Mouse (Mus musculus): Measurements from ENCODE around the gene Cenpn. TPM values are rescaled to one million over a fixed set of nuclear protein-coding genes. Genes with fewer than 3 reads are reported as not detected.

Gene Cenpn
- polyA plus RNA-seq, 1 experiment from 2014 or later, result 29.5 TPM

- peaks cover 3% of the 10 kb centered on the region; the same call in 1 of the 2 replicates for H3K4me1 ChIP-seq (replicated peaks)
- H3K27ac ChIP-seq, result no peak overlapping the region
- no peaks in the 10 kb centered on the region for H3K36me3 ChIP-seq
- H3K4me3 ChIP-seq (replicated peaks), result no peak overlapping the region
- no peak for ATAC-seq
- H3K9ac ChIP-seq, result no peak overlapping the region
- no peaks in the 10 kb centered on the region for H3K27me3 ChIP-seq (replicated peaks)
- no peaks in the 10 kb centered on the region for H3K9me3 ChIP-seq
- 0 out of 2 replicates have a peak overlapping the region, but pooled peaks have one; percentile 2 for H3K4me2 ChIP-seq (replicated peaks)
- WGBS, result 43% methylated on average over 5 of the region's 5 CpGs
Observed at GRCm38 (mm10) chr8:116975606-116976005, 54.1 kb downstream of the Cenpn start.

- Histone ChIP-seq H3K4me1 (replicated peaks) (peaks cover 3% of the 10 kb centered on the region; the same call in 1 of the 2 replicates), H3K27ac (no peak overlapping the region), H3K4me3 (replicated peaks) (peak overlapping the region; percentile 70), H3K36me3 (no peaks in the 10 kb centered on the region), H3K4me2 (replicated peaks) (peak overlapping the region; percentile 85), H3K9me3 (no peaks in the 10 kb centered on the region), H3K9ac (peak overlapping the region; percentile 41; the same call in 1 of the 2 replicates), H3K27me3 (replicated peaks) (no peaks in the 10 kb centered on the region)
- no peak for ATAC-seq
- WGBS, result 27% methylated on average over 8 of the region's 8 CpGs
Observed at GRCm38 (mm10) chr8:116978052-116978451, 56.5 kb downstream of the Cenpn start.

GRCm38 (mm10) chr8:116978631-116979256, 57.2 kb downstream of the Cenpn start, which contains the start of gene 1700030J22Rik:
1700030J22Rik (minus strand) TSS chr8:116978959.
- Histone ChIP-seq H3K36me3 (0 out of 2 replicates have a peak, but pooled peaks cover 2% of the 10 kb centered on the region), H3K4me1 (replicated peaks) (peaks cover 3% of the 10 kb centered on the region; the same call in 1 of the 2 replicates), H3K9ac (peak within 1 kb of the TSS; percentile 41; the same call in 1 of the 2 replicates), H3K27ac (peak within 1 kb of the TSS; percentile 45; the same call in 1 of the 2 replicates), H3K27me3 (replicated peaks) (no peaks in the 10 kb centered on the region), H3K4me3 (replicated peaks) (peak within 1 kb of the TSS; percentile 70), H3K9me3 (no peaks in the 10 kb centered on the region), H3K4me2 (replicated peaks) (peak within 1 kb of the TSS; percentile 85)
- ATAC-seq, result peak; percentile 99
- under 1% methylated on average over 46 of the region's 46 CpGs for WGBS

GRCm38 (mm10) chr8:116980117-116980516, 58.6 kb downstream of the Cenpn start:
- Histone ChIP-seq H3K4me2 (replicated peaks) (no peak overlapping the region), H3K9me3 (no peaks in the 10 kb centered on the region), H3K4me1 (replicated peaks) (peaks cover 3% of the 10 kb centered on the region; the same call in 1 of the 2 replicates), H3K27me3 (replicated peaks) (no peaks in the 10 kb centered on the region), H3K36me3 (peaks cover 6% of the 10 kb centered on the region; the same call in 1 of the 2 replicates), H3K27ac (no peak overlapping the region), H3K9ac (no peak overlapping the region), H3K4me3 (replicated peaks) (no peak overlapping the region)
- ATAC-seq, result no peak
- 24% methylated on average over 4 of the region's 4 CpGs for WGBS

- Histone ChIP-seq H3K4me3 (replicated peaks) (no peak overlapping the region), H3K9me3 (no peaks in the 10 kb centered on the region), H3K27ac (no peak overlapping the region), H3K36me3 (peaks cover 3% of the 10 kb centered on the region; the same call in 1 of the 2 replicates), H3K27me3 (replicated peaks) (no peaks in the 10 kb centered on the region), H3K4me1 (replicated peaks) (peaks cover 8% of the 10 kb centered on the region; the same call in 1 of the 2 replicates), H3K4me2 (replicated peaks) (no peak overlapping the region), H3K9ac (no peak overlapping the region)
- ATAC-seq, result no peak
- 93% methylated on average over 3 of the region's 3 CpGs for WGBS
Observed at GRCm38 (mm10) chr8:116989842-116990241, 68.3 kb downstream of the Cenpn start.

Other genes starting within 250 kb of the Cenpn start
- gene Cdyl2, start 188.7 kb upstream of the Cenpn start, polyA plus RNA-seq (2015; fragmentation: Nextera tagmentation; extraction: Ambion mirVana), result 5.4 and 6.2 TPM in 2 replicates
- 73.1 and 79.8 TPM in 2 replicates for gene Cmc2, start 275 bp upstream of the Cenpn start, polyA plus RNA-seq (2015; fragmentation: Nextera tagmentation; extraction: Ambion mirVana)
- gene Atmin, start 21.7 kb downstream of the Cenpn start, polyA plus RNA-seq (2015; fragmentation: Nextera tagmentation; extraction: Ambion mirVana), result 9.5 and 10.2 TPM in 2 replicates
- 1.2 and 1.3 TPM in 2 replicates for gene 1700030J22Rik, start 57.2 kb downstream of the Cenpn start, polyA plus RNA-seq (2015; fragmentation: Nextera tagmentation; extraction: Ambion mirVana)
- 165 and 181 TPM in 2 replicates for gene Gcsh, start 71.8 kb downstream of the Cenpn start, polyA plus RNA-seq (2015; fragmentation: Nextera tagmentation; extraction: Ambion mirVana)
- 0.21 TPM in 1 of 2 replicates, not detected in the other for gene Pkd1l2, start 160.7 kb downstream of the Cenpn start, polyA plus RNA-seq (2015; fragmentation: Nextera tagmentation; extraction: Ambion mirVana)
- 1.2 and 1.4 TPM in 2 replicates for gene Bco1, start 174.1 kb downstream of the Cenpn start, polyA plus RNA-seq (2015; fragmentation: Nextera tagmentation; extraction: Ambion mirVana)
- 2.1 and 2.5 TPM in 2 replicates for gene Gan, start 236.4 kb downstream of the Cenpn start, polyA plus RNA-seq (2015; fragmentation: Nextera tagmentation; extraction: Ambion mirVana)